32 mouse cellular contexts compared by ENCODE assay signal in genomic region chr2:149932095-149932494, GRCm38 (mm10).
A peak's percentile ranks its signal among the peaks of the same experiment; 100 is the strongest.
DNase-seq lines count a peak whose midpoint lies in the region; TF ChIP-seq lines count a peak whose summit lies in the region.
"Had no signal": no experiment of that assay in that cellular context is flagged by ENCODE, and none has a peak within 500 bp of the region (broad histone marks: within the 10 kb centered on the region; RNA-seq: fewer than 3 reads in every experiment).

No protein-coding gene starts in this region.

- TF ChIP-seq CTCF in heart, adult 2 months (IDR thresholded peaks at IDR 0.05): no peak
- no peak for TF ChIP-seq CTCF in thymus, adult 2 months (IDR thresholded peaks at IDR 0.05; ENCODE audit: borderline replicate concordance, control insufficient read depth, extremely low read depth, insufficient read depth, low read length, poor library complexity)

- intact Hi-C loops in heart, adult 2 months (cut with DNase I): no loop called here

- TF ChIP-seq POLR2A in heart, adult 2 months (IDR thresholded peaks at IDR 0.05; ENCODE audit: insufficient read depth, low read depth, low read length): no peak
- TF ChIP-seq POLR2A in thymus, adult 2 months (IDR thresholded peaks at IDR 0.05; ENCODE audit: control insufficient read depth, extremely low read depth, insufficient read depth, low read length, poor library complexity): no peak

- TF ChIP-seq EP300 in heart, adult 2 months (IDR thresholded peaks at IDR 0.05; ENCODE audit: insufficient read depth, low read depth, low read length): no peak

- no peaks in the 10 kb centered on the region for H3K27me3 ChIP-seq in heart, adult 2 months (ENCODE audit: control insufficient read depth, insufficient read depth, low read length)
- no peaks in the 10 kb centered on the region for H3K27me3 ChIP-seq in thymus, adult 2 months (ENCODE audit: control insufficient read depth, insufficient read depth, low read length)
- H3K27me3 ChIP-seq: embryonic facial prominence, embryonic 12.5 days; forebrain, embryonic 15.5 days; heart, embryonic 13.5 days; liver, embryonic 15.5 days; midbrain, embryonic 12.5 days; neural tube, embryonic 13.5 days; stomach, embryonic 15.5 days had no signal

- H3K36me3 ChIP-seq in heart, adult 2 months (ENCODE audit: control insufficient read depth, insufficient read depth, low read length): no peaks in the 10 kb centered on the region
- no peaks in the 10 kb centered on the region for H3K36me3 ChIP-seq in thymus, adult 2 months (ENCODE audit: control insufficient read depth, insufficient read depth, low read length)
- H3K36me3 ChIP-seq: embryonic facial prominence, embryonic 12.5 days; forebrain, embryonic 10.5 days; forebrain, embryonic 15.5 days; heart, embryonic 13.5 days; liver, embryonic 15.5 days; midbrain, embryonic 12.5 days; neural tube, embryonic 13.5 days; stomach, embryonic 15.5 days had no signal

- H3K79me2 ChIP-seq in heart, adult 2 months (replicated peaks; ENCODE audit: control insufficient read depth, insufficient read depth, low read length): no peaks in the 10 kb centered on the region

- peak; percentile 0 for DNase-seq in heart, adult 8-10 months (ENCODE audit: low spot score)
- no peak for DNase-seq in heart, adult 2 months
- DNase-seq in 3134 (ENCODE audit: extremely low read depth, insufficient read length, low spot score): peak; percentile 19
- DNase-seq in NIH3T3 (ENCODE audit: low read depth): peak; percentile 40
- DNase-seq in adrenal gland, postnatal 36 days: peak; percentile 46 to 65
- no peak for DNase-seq in thymus, adult 2 months
- DNase-seq in gastrocnemius, postnatal 4 days (ENCODE audit: low spot score in 2 of 2): no peak
- no peak for DNase-seq in retina, postnatal 1 day
- DNase-seq: B cell, adult 2 months; cerebellum, adult 8-10 months; cerebellum, postnatal 36 days; embryo, embryonic 11 days; gastrocnemius, postnatal 25 days; heart, adult 18-20 months; heart, postnatal 10 days; kidney, adult 8-10 months; kidney, postnatal 4 days; left cerebral cortex, postnatal 4 days; liver; lung, embryonic 14.5 days; lung, postnatal 36 days; right cerebral cortex, postnatal 14 days; thymus, postnatal 25 days had no signal

- H3K27ac ChIP-seq in heart, adult 2 months: no peak overlapping the region
- no peak overlapping the region for H3K27ac ChIP-seq in thymus, adult 2 months (ENCODE audit: control insufficient read depth, insufficient read depth, low read length)
- H3K27ac ChIP-seq: embryonic facial prominence, embryonic 12.5 days; forebrain, embryonic 10.5 days; forebrain, embryonic 15.5 days; heart, embryonic 13.5 days; kidney, postnatal 0 days; liver, embryonic 15.5 days; midbrain, embryonic 12.5 days; neural tube, embryonic 13.5 days; stomach, embryonic 15.5 days had no signal

- no peak overlapping the region for H3K9ac ChIP-seq in heart, adult 2 months (ENCODE audit: low read depth, low read length)
- H3K9ac ChIP-seq: embryonic facial prominence, embryonic 12.5 days; forebrain, embryonic 15.5 days; heart, embryonic 13.5 days; liver, embryonic 15.5 days; lung, embryonic 14.5 days; midbrain, embryonic 12.5 days; neural tube, embryonic 13.5 days; stomach, embryonic 15.5 days had no signal

- H3K4me3 ChIP-seq in heart, adult 2 months: no peak overlapping the region
- H3K4me3 ChIP-seq in thymus, adult 2 months (ENCODE audit: control insufficient read depth, insufficient read depth, low read length): no peak overlapping the region
- H3K4me3 ChIP-seq: embryonic facial prominence, embryonic 12.5 days; forebrain, embryonic 10.5 days; forebrain, embryonic 15.5 days; heart, embryonic 13.5 days; liver, embryonic 15.5 days; midbrain, embryonic 12.5 days; neural tube, embryonic 13.5 days; stomach, embryonic 15.5 days had no signal

- no peaks in the 10 kb centered on the region for H3K4me1 ChIP-seq in heart, adult 2 months (ENCODE audit: control insufficient read depth, insufficient read depth, low read length)
- H3K4me1 ChIP-seq in thymus, adult 2 months (replicated peaks; ENCODE audit: control insufficient read depth, insufficient read depth, low read length): no peaks in the 10 kb centered on the region
- H3K4me1 ChIP-seq: forebrain, embryonic 15.5 days; heart, embryonic 13.5 days; liver, embryonic 15.5 days; stomach, embryonic 15.5 days had no signal

Comparison
In these comparisons a context has a peak if more than half of its experiments do, and no peak if none do; other contexts are left out.
1. DNase-seq: peak in heart, adult 8-10 months (single experiment), 3134 (single experiment), NIH3T3 (single experiment) and adrenal gland, postnatal 36 days (2 of 2); none in heart, adult 2 months (0 of 2), thymus, adult 2 months (single experiment), gastrocnemius, postnatal 4 days (0 of 2) and retina, postnatal 1 day (single experiment).